8 mouse cellular contexts compared by ENCODE assay signal in genomic region chr8:111032916-111033315, GRCm38 (mm10). TPM values are rescaled to one million over a fixed set of nuclear protein-coding genes. Genes with fewer than 3 reads are reported as not detected.
DNase-seq lines count a peak whose midpoint lies in the region; ATAC-seq and TF ChIP-seq lines count a peak whose summit lies in the region.

Aars (plus strand) TSS chr8:111033144.

- H3K27ac ChIP-seq in ES-E14 (ENCODE audit: insufficient read depth, low read depth, low read length, poor library complexity, severe bottlenecking) = peak within 1 kb of the TSS; percentile 74
- H3K27ac ChIP-seq in limb, embryonic 13.5 days = peak within 1 kb of the TSS; percentile 66
- peak within 1 kb of the TSS; percentile 62 for H3K27ac ChIP-seq in small intestine, adult 2 months (ENCODE audit: insufficient read depth, low read depth, low read length)

- WGBS in limb, embryonic 13.5 days = 96% methylated on average over 7 of the region's 7 CpGs
- 91% methylated on average over 7 of the region's 7 CpGs for WGBS in small intestine, adult 2 months

- in situ Hi-C loops in ES-E14 (cut with MboI; ENCODE audit: low sequenced_read_pairs in 2 of 2, unreplicated experiment in 2 of 2) = no loop called here

- no peak for DNase-seq in ES-E14 (ENCODE audit: low read depth, low spot score)
- DNase-seq in heart, postnatal 36 days = no peak
- no peak for DNase-seq in frontal cortex, postnatal 14 days (ENCODE audit: low spot score in 2 of 2)
- no peak for DNase-seq in embryo, embryonic 11 days

- peaks cover 3 to 8% of the 10 kb centered on the region in 2 experiments for H3K4me1 ChIP-seq in ES-E14 (ENCODE audit: control insufficient read depth in 2 of 2, insufficient read depth in 2 of 2, low read length in 2 of 2, poor library complexity in 1 of 2)
- peaks cover 15% of the 10 kb centered on the region for H3K4me1 ChIP-seq in limb, embryonic 13.5 days
- peaks cover 2% of the 10 kb centered on the region for H3K4me1 ChIP-seq in small intestine, adult 2 months (ENCODE audit: control insufficient read depth, insufficient read depth, insufficient read length, low read length)

- intact Hi-C loops in heart, postnatal 36 days (cut with DNase I) = no loop called here

- H3K4me2 ChIP-seq in limb, embryonic 13.5 days (replicated peaks) = peak within 1 kb of the TSS; percentile 82

- ATAC-seq in CD4-positive, CD25-positive, alpha-beta regulatory T cell, adult 4 months = no peak
- ATAC-seq in erythroid progenitor cell, adult 5-6 weeks (replicated peaks; ENCODE audit: low FRiP score, poor library complexity, severe bottlenecking) = no peak
- no peak for ATAC-seq in limb, embryonic 13.5 days (ENCODE audit: low FRiP score, low read depth)

- peaks cover 16% of the 10 kb centered on the region for H3K36me3 ChIP-seq in ES-E14 (ENCODE audit: control insufficient read depth, insufficient read depth, low read length, poor library complexity, severe bottlenecking)
- H3K36me3 ChIP-seq in limb, embryonic 13.5 days = peaks cover 14% of the 10 kb centered on the region
- peaks cover 6% of the 10 kb centered on the region for H3K36me3 ChIP-seq in small intestine, adult 2 months (ENCODE audit: control insufficient read depth, insufficient read depth, low read length)

- TF ChIP-seq POLR2A in small intestine, adult 2 months (IDR thresholded peaks at IDR 0.05; ENCODE audit: low read depth, low read length) = no peak

- TF ChIP-seq CTCF in small intestine, adult 2 months (IDR thresholded peaks at IDR 0.05; ENCODE audit: extremely low read depth, insufficient read length, insufficient replicate concordance, low read depth, low read length) = no peak

- H3K9ac ChIP-seq in ES-E14 (ENCODE audit: insufficient read depth, low read depth, low read length, poor library complexity, severe bottlenecking) = peak within 1 kb of the TSS; percentile 84
- peak within 1 kb of the TSS; percentile 71 for H3K9ac ChIP-seq in limb, embryonic 13.5 days

- H3K27me3 ChIP-seq in limb, embryonic 13.5 days = peaks cover 6% of the 10 kb centered on the region; the same call in 1 of the 2 replicates
- no peaks in the 10 kb centered on the region for H3K27me3 ChIP-seq in small intestine, adult 2 months (ENCODE audit: control insufficient read depth, insufficient read depth, low read length)

- H3K9me3 ChIP-seq in ES-E14 (ENCODE audit: control insufficient read depth, insufficient read depth, low read depth, low read length) = no peaks in the 10 kb centered on the region
- H3K9me3 ChIP-seq in limb, embryonic 13.5 days = no peaks in the 10 kb centered on the region

- peak within 1 kb of the TSS; percentile 66 to 83 for H3K4me3 ChIP-seq in ES-E14 (ENCODE audit: insufficient read depth in 1 of 2, low read depth in 1 of 2, low read length in 2 of 2, poor library complexity in 1 of 2, severe bottlenecking in 1 of 2)
- H3K4me3 ChIP-seq in limb, embryonic 13.5 days = peak within 1 kb of the TSS; percentile 76
- peak within 1 kb of the TSS; percentile 87 for H3K4me3 ChIP-seq in small intestine, adult 2 months (ENCODE audit: low read depth, low read length)

TF ChIP-seq in ES-E14, 5 proteins besides CTCF, POLR2A, EP300 and RAD21:
- TF ChIP-seq HCFC1 (IDR thresholded peaks at IDR 0.05; ENCODE audit: borderline replicate concordance, insufficient read depth, low read length) (no peak), MAFK (IDR thresholded peaks at IDR 0.05; ENCODE audit: insufficient read depth, low read depth, low read length) (no peak), CHD2 (IDR thresholded peaks at IDR 0.05; ENCODE audit: low read depth, low read length) (no peak), ZNF384 (IDR thresholded peaks at IDR 0.05; ENCODE audit: low read depth, low read length) (no peak), ZC3H11A (IDR thresholded peaks at IDR 0.05; ENCODE audit: borderline replicate concordance, low read depth, low read length) (no peak)

RNA-seq across cellular contexts. Expression of gene Aars, which starts in this region (rescaled TPM):
- polyA plus RNA-seq in CD4-positive, CD25-positive, alpha-beta regulatory T cell, adult 4 months (2017; shearing (Covaris generic)) = 10 to 100 TPM; 18.6 to 38.6 TPM
- 211 and 247 TPM in 2 replicates for total RNA-seq in ES-E14 (2012; rRNA removed)
- 56.2 and 58.0 TPM in 2 replicates for total RNA-seq in erythroid progenitor cell, adult 5-6 weeks (2015; ENCODE audit: low replicate concordance)
- 114 and 124 TPM in 2 replicates for total RNA-seq in erythroid progenitor cell, adult 5-6 weeks (2017; ENCODE audit: low replicate concordance)
- total RNA-seq in heart, postnatal 36 days (2021) = 10 to 100 TPM; 31.9 to 32.3 TPM
- 53.8 and 54.5 TPM in 2 replicates for polyA plus RNA-seq in limb, embryonic 13.5 days (2015; fragmentation: Nextera tagmentation; extraction: Ambion mirVana)
- polyA plus RNA-seq in small intestine, adult 2 months (2012; rRNA removed) = 7.9 and 23.6 TPM in 2 replicates
